ENCODE assay signal across 26 mouse cellular contexts in the genomic region with DNA sequence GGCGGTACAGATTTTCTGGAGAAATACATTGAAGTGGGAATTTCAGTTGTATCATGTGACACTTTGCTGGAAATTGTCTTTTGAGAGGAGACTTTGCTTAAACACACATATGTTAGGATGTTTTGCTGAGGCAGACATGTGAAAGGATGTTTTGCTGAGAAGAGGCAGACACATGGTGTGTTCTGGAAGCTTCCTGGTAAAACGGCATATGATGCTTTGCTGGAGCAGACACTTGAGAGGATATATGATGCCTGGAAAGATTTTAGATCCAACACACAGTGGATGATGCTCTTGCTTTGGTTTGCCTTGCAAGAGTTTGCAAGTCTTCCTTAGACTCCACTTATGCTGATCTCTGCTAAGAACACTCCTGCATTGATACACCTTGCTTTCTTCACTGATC.
"Had no signal": no experiment of that assay in that cellular context is flagged by ENCODE, and none has a peak within 500 bp of the region (broad histone marks: within the 10 kb centered on the region; RNA-seq: fewer than 3 reads in every experiment).

No protein-coding gene starts in this region.

- H3K9ac ChIP-seq: embryonic facial prominence, embryonic 12.5 days; embryonic facial prominence, embryonic 13.5 days; embryonic facial prominence, embryonic 15.5 days; forebrain, embryonic 13.5 days; heart, embryonic 12.5 days had no signal

- H3K4me1 ChIP-seq: embryonic facial prominence, embryonic 10.5 days; embryonic facial prominence, embryonic 12.5 days; embryonic facial prominence, embryonic 13.5 days; embryonic facial prominence, embryonic 15.5 days; forebrain, embryonic 13.5 days; heart, embryonic 10.5 days; heart, embryonic 12.5 days had no signal

- ATAC-seq: forebrain, embryonic 13.5 days had no signal

- DNase-seq: cerebellum, adult 2 months; cerebellum, adult 8-10 months; cerebellum, adult 9-10 months; cerebellum, adult 9-11 months; cerebellum, postnatal 10 days; cerebellum, postnatal 14 days; cerebellum, postnatal 25 days; cerebellum, postnatal 36 days; embryo, embryonic 11 days; gastrocnemius, adult 2 months; gastrocnemius, postnatal 10 days; gastrocnemius, postnatal 14 days; gastrocnemius, postnatal 25 days; gastrocnemius, postnatal 36 days; heart, adult 11 months; heart, adult 18-20 months; heart, adult 2 months had no signal

- H3K4me3 ChIP-seq: embryonic facial prominence, embryonic 10.5 days; embryonic facial prominence, embryonic 12.5 days; embryonic facial prominence, embryonic 13.5 days; embryonic facial prominence, embryonic 15.5 days; erythroblast, embryonic 14.5 days; forebrain, embryonic 13.5 days; gastrocnemius, adult 2 months; heart, adult 2 months; heart, embryonic 10.5 days; heart, embryonic 12.5 days had no signal

- H3K36me3 ChIP-seq: embryonic facial prominence, embryonic 10.5 days; embryonic facial prominence, embryonic 12.5 days; embryonic facial prominence, embryonic 13.5 days; embryonic facial prominence, embryonic 15.5 days; heart, embryonic 10.5 days; heart, embryonic 12.5 days had no signal

- H3K9me3 ChIP-seq: embryonic facial prominence, embryonic 10.5 days; embryonic facial prominence, embryonic 12.5 days; embryonic facial prominence, embryonic 13.5 days; embryonic facial prominence, embryonic 15.5 days; forebrain, embryonic 13.5 days; heart, embryonic 10.5 days; heart, embryonic 12.5 days had no signal

- H3K4me2 ChIP-seq: embryonic facial prominence, embryonic 12.5 days; embryonic facial prominence, embryonic 13.5 days; embryonic facial prominence, embryonic 15.5 days; forebrain, embryonic 13.5 days; heart, embryonic 11.5 days; heart, embryonic 12.5 days had no signal

- H3K27ac ChIP-seq: embryonic facial prominence, embryonic 10.5 days; embryonic facial prominence, embryonic 12.5 days; embryonic facial prominence, embryonic 13.5 days; embryonic facial prominence, embryonic 15.5 days; forebrain, embryonic 13.5 days; gastrocnemius, adult 2 months; heart, adult 2 months; heart, embryonic 10.5 days had no signal

- H3K27me3 ChIP-seq: embryonic facial prominence, embryonic 12.5 days; embryonic facial prominence, embryonic 13.5 days; embryonic facial prominence, embryonic 15.5 days; forebrain, embryonic 13.5 days; heart, embryonic 12.5 days had no signal
